Mouse (Mus musculus) thymus, adult 2 months (tissue): ENCODE measurements around the gene Slitrk3.

Experiments
- CTCF ChIP-seq: fragments of 200-500 bp; IDR thresholded peaks from 2 replicates; pipeline ENCODE4 v1.5.1; 2012; ENCODE audit warnings: mild to moderate bottlenecking, control low read depth, low read length, moderate library complexity, borderline replicate concordance; ENCODE audit not compliant: control insufficient read depth, poor library complexity, insufficient read depth; ENCODE audit errors: extremely low read depth
- POLR2A ChIP-seq: fragments of 200-500 bp; IDR thresholded peaks from 2 replicates; pipeline ENCODE4 v1.6.1; 2012; ENCODE audit warnings: mild to moderate bottlenecking, low read length, control low read depth, moderate library complexity; ENCODE audit not compliant: control insufficient read depth, poor library complexity, insufficient read depth; ENCODE audit errors: extremely low read depth

DNA sequence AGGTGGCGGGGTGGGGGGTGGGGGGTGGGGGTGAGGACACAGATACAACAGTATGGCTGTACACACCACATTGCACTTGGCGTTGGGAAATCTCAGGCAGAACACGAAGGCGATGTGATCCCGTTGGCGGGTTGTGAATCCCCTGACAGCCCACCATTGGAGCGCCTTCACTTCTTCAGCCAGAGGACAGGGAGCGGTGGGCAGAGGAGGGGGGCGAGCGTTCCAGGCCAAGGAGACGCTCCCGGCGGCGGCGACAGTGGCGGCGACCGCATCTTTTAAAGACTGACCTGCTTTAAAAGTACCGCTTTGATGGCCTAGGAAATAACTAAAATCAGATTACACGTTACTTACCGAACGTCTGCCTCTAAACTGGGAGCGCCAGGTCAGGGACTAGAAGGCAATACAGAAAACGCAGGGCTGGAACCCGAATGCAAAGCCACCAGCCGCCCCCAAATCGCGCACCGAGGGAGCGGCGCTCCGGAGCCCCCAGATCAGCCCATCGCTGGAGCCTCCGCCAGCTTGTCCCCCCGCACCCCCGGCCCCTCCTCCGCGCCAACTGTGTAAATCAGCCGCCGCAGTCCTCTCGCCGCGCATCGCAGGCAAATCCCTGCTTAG lies at the start of gene Slitrk3:
- no peak for TF ChIP-seq POLR2A
- TF ChIP-seq CTCF, result no peak
